Mouse (Mus musculus) hindbrain, embryonic 11.5 days (tissue): Measurements from ENCODE around the gene Igfbpl1. TPM values are rescaled to one million over a fixed set of nuclear protein-coding genes. Genes with fewer than 3 reads are reported as not detected.

Experiments
- ATAC-seq: fragments of 200-750 bp; cut with Nextera tagmentation; 2 replicates; pipeline ENCODE4 v1.8.0; 2017; ENCODE audit warnings: mild to moderate bottlenecking, moderate TSS enrichment, moderate library complexity; ENCODE audit not compliant: low FRiP score
- DNase-seq: peaks from one replicate; pipeline ENCODE4 v3.0.0-alpha.2; 2015; ENCODE audit warnings: low spot score
- H3K27ac ChIP-seq: fragments of 300-500 bp; sonication (generic); 2 replicates; pipeline ENCODE4 v1.5.1; 2014; ENCODE audit warnings: mild to moderate bottlenecking, low read depth, low read length
- H3K27me3 ChIP-seq: fragments of 300-500 bp; sonication (generic); 2 replicates; pipeline ENCODE4 v1.6.1; 2014; ENCODE audit warnings: mild to moderate bottlenecking, low read length, moderate library complexity, mixed read lengths; ENCODE audit not compliant: control insufficient read depth, insufficient read depth
- H3K36me3 ChIP-seq: fragments of 300-500 bp; sonication (generic); 2 replicates; pipeline ENCODE4 v1.6.1; 2014; ENCODE audit warnings: mild to moderate bottlenecking, low read length, moderate library complexity, mixed read lengths; ENCODE audit not compliant: control insufficient read depth, insufficient read depth
- H3K4me1 ChIP-seq: fragments of 300-500 bp; sonication (generic); replicated peaks from 2 replicates; pipeline ENCODE4 v1.6.1; 2014; ENCODE audit warnings: low read length, mixed read lengths; ENCODE audit not compliant: control insufficient read depth, insufficient read depth
- H3K4me2 ChIP-seq: fragments of 300-500 bp; sonication (generic); replicated peaks from 2 replicates; pipeline ENCODE4 v1.6.1; 2014; ENCODE audit warnings: mild to moderate bottlenecking, low read depth, low read length
- H3K4me3 ChIP-seq: fragments of 300-500 bp; sonication (generic); 2 replicates; pipeline ENCODE4 v1.5.1; 2014; ENCODE audit warnings: low read depth, low read length
- H3K9ac ChIP-seq: fragments of 300-500 bp; sonication (generic); 2 replicates; pipeline ENCODE4 v1.6.1; 2014; ENCODE audit warnings: low read depth, low read length
- H3K9me3 ChIP-seq: fragments of 300-500 bp; sonication (generic); 2 replicates; pipeline ENCODE4 v1.6.1; 2016; ENCODE audit warnings: low read length; ENCODE audit not compliant: control insufficient read depth
- WGBS: fragments of 180-500 bp; shearing (Covaris S2); extraction: QIAGEN DNeasy Blood & Tissue Kit; methylation state at CpG from one replicate; pipeline ENCODE4 v1.1.7; 2014; 5-methylcytosine and 5-hydroxymethylcytosine counted together
- polyA plus RNA-seq: library from polyadenylated mRNA; unstranded; fragments of >200 nt; fragmentation: Nextera tagmentation; extraction: Ambion mirVana; gene quantifications from 2 replicates; pipeline ENCODE4 v1.2.1, GENCODE M21; 2014

Gene Igfbpl1
- polyA plus RNA-seq, 1 experiment from 2014 or later: 71.4 TPM

DNA sequence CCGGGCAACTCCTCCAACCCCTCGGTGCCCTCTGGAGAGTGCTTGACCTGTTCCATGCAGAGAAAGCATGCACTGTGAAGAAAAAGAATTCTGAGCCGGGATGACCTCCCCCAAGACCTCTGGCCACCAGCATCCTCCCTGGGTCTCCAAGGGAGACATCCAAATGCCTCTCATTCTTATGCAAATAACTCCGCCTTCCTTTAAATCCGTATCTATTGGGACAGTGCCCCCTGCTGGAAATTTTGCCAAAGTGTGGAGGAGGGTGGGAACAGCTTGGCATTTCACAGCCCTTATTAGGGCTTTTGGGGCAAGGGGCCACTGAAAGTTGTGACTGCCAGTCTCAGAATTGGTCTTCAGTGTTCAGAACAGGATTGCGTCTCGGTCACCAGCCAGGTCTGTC is 11.2 kb downstream of the Igfbpl1 start:
- DNase-seq (peak; percentile 83), ATAC-seq (no peak)
- peaks cover 4% of the 10 kb centered on the region; the same call in 1 of the 2 replicates for H3K4me1 ChIP-seq
- H3K36me3 ChIP-seq: no peaks in the 10 kb centered on the region
- H3K4me2 ChIP-seq: no peak overlapping the region
- no peak overlapping the region for H3K4me3 ChIP-seq
- H3K27ac ChIP-seq: no peak overlapping the region
- H3K9me3 ChIP-seq: no peaks in the 10 kb centered on the region
- WGBS: 17% methylated on average over 7 of the region's 7 CpGs
- H3K27me3 ChIP-seq: no peaks in the 10 kb centered on the region
- H3K9ac ChIP-seq: no peak overlapping the region

- WGBS: 9% methylated on average over 8 of the region's 8 CpGs
Observed at GRCm38 (mm10) chr4:45811250-45811649, 15.5 kb downstream of the Igfbpl1 start.

DNA sequence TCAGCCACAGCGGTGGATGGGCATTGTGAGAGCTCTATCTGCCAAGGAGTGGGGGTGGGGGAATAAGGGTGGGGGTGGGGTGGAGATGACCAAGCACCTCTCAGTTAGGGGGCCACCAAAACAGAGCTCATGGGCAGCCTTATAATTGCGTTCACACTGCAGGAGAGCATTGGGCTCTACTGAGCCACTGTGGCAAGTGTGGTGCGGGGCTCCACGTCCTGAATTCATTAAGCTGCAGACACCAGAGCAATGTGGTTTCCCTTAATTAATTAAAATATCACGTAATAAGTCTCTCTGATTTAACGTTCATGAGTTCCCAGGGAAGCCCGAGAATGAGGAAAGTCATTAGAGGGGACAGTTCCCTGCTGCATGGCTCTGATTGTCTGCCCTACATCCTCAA is 18.7 kb downstream of the Igfbpl1 start:
- Histone ChIP-seq H3K27ac (no peak overlapping the region), H3K36me3 (no peaks in the 10 kb centered on the region), H3K4me1 (no peaks in the 10 kb centered on the region), H3K4me2 (no peak overlapping the region), H3K4me3 (no peak overlapping the region), H3K9me3 (no peaks in the 10 kb centered on the region), H3K27me3 (no peaks in the 10 kb centered on the region), H3K9ac (no peak overlapping the region)
- 45% methylated on average over 7 of the region's 7 CpGs for WGBS
- ATAC-seq: no peak
- DNase-seq: no peak

More at GRCm38 (mm10) chr4:45811250-45811649, 15.5 kb downstream of the Igfbpl1 start:
- no peak overlapping the region for H3K4me3 ChIP-seq
- H3K36me3 ChIP-seq: no peaks in the 10 kb centered on the region
- H3K4me2 ChIP-seq: no peak overlapping the region
- ATAC-seq: no peak
- no peak overlapping the region for H3K27ac ChIP-seq
- H3K4me1 ChIP-seq: no peaks in the 10 kb centered on the region
- no peak overlapping the region for H3K9ac ChIP-seq
- DNase-seq: no peak
- H3K9me3 ChIP-seq: no peaks in the 10 kb centered on the region
- H3K27me3 ChIP-seq: no peaks in the 10 kb centered on the region

DNA sequence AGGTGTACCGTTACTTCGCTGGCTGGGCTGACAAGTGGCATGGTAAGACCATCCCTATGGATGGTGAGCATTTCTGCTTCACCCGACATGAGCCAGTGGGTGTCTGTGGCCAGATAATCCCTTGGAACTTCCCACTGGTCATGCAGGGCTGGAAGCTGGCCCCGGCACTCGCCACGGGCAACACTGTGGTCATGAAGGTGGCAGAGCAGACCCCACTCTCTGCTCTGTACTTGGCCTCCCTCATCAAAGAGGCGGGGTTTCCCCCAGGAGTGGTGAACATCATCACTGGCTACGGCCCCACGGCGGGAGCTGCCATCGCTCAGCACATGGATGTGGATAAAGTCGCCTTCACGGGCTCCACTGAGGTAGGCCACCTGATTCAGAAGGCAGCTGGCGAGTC is 23.8 kb downstream of the Igfbpl1 start:
- Histone ChIP-seq H3K9ac (no peak overlapping the region), H3K4me1 (no peaks in the 10 kb centered on the region), H3K36me3 (no peaks in the 10 kb centered on the region), H3K4me3 (no peak overlapping the region), H3K27ac (no peak overlapping the region), H3K9me3 (no peaks in the 10 kb centered on the region), H3K4me2 (no peak overlapping the region), H3K27me3 (no peaks in the 10 kb centered on the region)
- DNase-seq (no peak), ATAC-seq (no peak)
- WGBS: 95% methylated on average over 14 of the region's 14 CpGs

DNA sequence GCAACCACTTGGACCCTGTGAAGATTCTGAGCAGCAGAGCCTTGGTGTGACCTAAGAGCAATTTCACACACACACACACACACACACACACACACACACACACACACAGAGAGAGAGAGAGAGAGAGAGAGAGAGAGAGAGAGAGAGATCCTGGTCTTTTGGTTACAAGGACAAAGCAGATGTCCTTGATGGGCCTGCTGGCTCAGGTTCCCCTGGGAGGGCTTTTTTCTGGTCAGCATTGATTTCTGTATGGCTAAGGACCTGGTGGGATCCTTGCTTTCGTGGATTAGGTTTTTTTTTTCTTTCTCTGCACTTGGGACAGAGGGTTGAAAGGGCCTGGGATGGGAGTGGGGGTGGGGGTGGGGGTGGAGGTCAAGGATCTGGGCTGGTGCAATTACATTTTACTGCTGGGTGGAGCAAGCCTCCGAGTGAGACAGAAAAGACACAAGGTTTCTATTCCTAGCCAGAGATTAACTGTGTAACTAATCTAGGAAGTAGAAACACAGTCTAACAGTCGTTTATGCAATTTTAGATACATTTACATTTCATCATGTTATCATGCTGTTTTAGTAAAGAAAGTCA is 26.7 kb downstream of the Igfbpl1 start:
- H3K4me2 ChIP-seq: no peak overlapping the region
- no peaks in the 10 kb centered on the region for H3K4me1 ChIP-seq
- WGBS: 44% methylated on average over 3 of the region's 3 CpGs

DNA sequence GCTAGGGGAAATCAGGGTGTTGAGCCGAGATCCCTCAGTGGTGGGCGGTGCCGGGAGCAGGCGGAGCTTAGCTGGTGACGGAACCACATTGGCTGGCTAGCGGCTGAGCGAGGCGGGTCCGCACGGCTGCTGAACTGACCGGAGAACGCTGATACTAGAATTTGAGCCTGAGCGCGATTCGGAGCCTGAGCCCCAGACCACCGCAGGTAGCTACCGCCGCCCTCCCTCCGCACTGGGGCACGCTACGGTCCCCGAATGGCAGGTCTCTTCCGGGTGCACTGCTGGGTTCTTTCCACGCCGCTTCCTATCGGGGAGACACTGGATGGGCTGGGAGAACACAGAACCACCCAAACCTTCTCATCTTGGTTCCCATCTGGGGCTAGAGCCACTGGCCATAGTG is 27.8 kb downstream of the Igfbpl1 start, which contains the start of gene Aldh1b1:
Aldh1b1 (plus strand) TSS at position 59 of the 400 bp plus-strand sequence.
- under 1% methylated on average over 26 of the region's 26 CpGs for WGBS
- peak; percentile 78 for ATAC-seq
- no peaks in the 10 kb centered on the region for H3K36me3 ChIP-seq
- H3K4me1 ChIP-seq: no peaks in the 10 kb centered on the region
- peak within 1 kb of the TSS; percentile 39 for H3K4me3 ChIP-seq
- no peaks in the 10 kb centered on the region for H3K9me3 ChIP-seq
- no peaks in the 10 kb centered on the region for H3K27me3 ChIP-seq
- peak; percentile 81 for DNase-seq
- H3K27ac ChIP-seq: peak within 1 kb of the TSS; percentile 58
- peak within 1 kb of the TSS; percentile 61 for H3K9ac ChIP-seq
- peak within 1 kb of the TSS; percentile 69 for H3K4me2 ChIP-seq

More for the DNA sequence above, 26.7 kb downstream of the Igfbpl1 start:
- Histone ChIP-seq H3K4me3 (no peak overlapping the region), H3K9ac (no peak overlapping the region), H3K36me3 (no peaks in the 10 kb centered on the region), H3K9me3 (no peaks in the 10 kb centered on the region), H3K27ac (no peak overlapping the region), H3K27me3 (no peaks in the 10 kb centered on the region)
- no peak for DNase-seq
- no peak for ATAC-seq

DNA sequence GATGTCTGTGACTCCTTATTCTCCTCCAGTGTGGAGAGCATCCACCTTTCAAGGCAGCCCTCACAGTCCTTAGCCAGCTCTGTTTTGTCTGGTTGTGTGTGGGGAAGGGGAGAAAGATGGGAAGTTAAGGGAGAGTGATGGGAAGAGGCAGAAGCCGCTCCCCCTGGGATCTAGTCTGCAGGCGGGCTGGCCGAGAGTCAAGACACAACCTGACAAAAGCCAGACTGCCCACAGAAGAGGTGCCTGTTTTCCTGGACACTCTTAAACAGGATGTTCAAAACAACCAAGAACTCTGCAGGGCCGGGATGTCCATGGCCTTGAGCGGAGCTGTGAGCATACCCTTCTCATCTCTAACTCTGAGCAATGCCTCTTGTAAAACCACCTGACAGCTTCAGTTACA is 30.0 kb downstream of the Igfbpl1 start:
- DNase-seq (no peak), ATAC-seq (no peak)
- H3K36me3 ChIP-seq: no peaks in the 10 kb centered on the region

GRCm38 (mm10) chr4:45795191-45795811 is 31.4 kb downstream of the Igfbpl1 start:
- ATAC-seq (peak; percentile 56; the same call in 1 of the 2 replicates), DNase-seq (peak; percentile 57)
- Histone ChIP-seq H3K4me1 (no peaks in the 10 kb centered on the region), H3K36me3 (no peaks in the 10 kb centered on the region), H3K4me3 (peak overlapping the region; percentile 24), H3K27ac (peak overlapping the region; percentile 53; the same call in 1 of the 2 replicates), H3K27me3 (no peaks in the 10 kb centered on the region), H3K9me3 (no peaks in the 10 kb centered on the region), H3K4me2 (peak overlapping the region; percentile 33), H3K9ac (peak overlapping the region; percentile 49)
- WGBS: 4% methylated on average over 11 of the region's 12 CpGs

More for the DNA sequence above, 30.0 kb downstream of the Igfbpl1 start:
- Histone ChIP-seq H3K4me1 (no peaks in the 10 kb centered on the region), H3K27ac (no peak overlapping the region), H3K9ac (no peak overlapping the region), H3K4me2 (no peak overlapping the region), H3K4me3 (no peak overlapping the region), H3K27me3 (no peaks in the 10 kb centered on the region), H3K9me3 (no peaks in the 10 kb centered on the region)
- 82% methylated on average over 5 of the region's 5 CpGs for WGBS

DNA sequence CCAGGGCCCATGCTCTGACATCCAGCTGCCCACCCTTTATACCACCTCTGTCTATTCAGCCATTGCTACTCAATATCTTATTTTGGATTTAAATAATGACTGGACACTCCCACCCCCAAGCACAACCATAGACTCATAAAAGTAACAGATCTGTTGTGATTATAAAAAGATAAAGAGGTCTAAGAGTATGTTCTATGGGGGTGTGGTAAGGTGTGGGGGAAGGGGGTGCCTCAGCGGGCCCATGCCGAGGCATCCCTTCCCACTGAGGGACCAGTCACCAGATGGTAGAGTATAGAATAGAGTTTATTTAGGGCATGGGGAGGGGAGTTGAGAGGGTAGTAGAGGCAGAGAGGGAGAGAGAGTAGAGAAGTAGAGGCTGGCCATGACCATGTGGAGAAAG is 36.7 kb downstream of the Igfbpl1 start:
- no peaks in the 10 kb centered on the region for H3K36me3 ChIP-seq
- 59% methylated on average over 2 of the region's 2 CpGs for WGBS
- H3K27ac ChIP-seq: no peak overlapping the region
- DNase-seq: no peak
- no peak overlapping the region for H3K4me2 ChIP-seq
- H3K9me3 ChIP-seq: no peaks in the 10 kb centered on the region
- H3K4me1 ChIP-seq: no peaks in the 10 kb centered on the region; the same call in 1 of the 2 replicates
- H3K27me3 ChIP-seq: no peaks in the 10 kb centered on the region
- no peak overlapping the region for H3K9ac ChIP-seq
- H3K4me3 ChIP-seq: no peak overlapping the region
- ATAC-seq: no peak
